Mouse (Mus musculus): ENCODE measurements at regions not wholly inside any gene's neighbourhood (a gene's known extent, or its start where the extent isn't known, plus 50 kb on each side); places are given as distances from the start of the nearest gene placed in this dataset.

- no peak overlapping the region for H3K9ac ChIP-seq (ENCODE audit: low read length)
- no peaks in the 10 kb centered on the region for H3K36me3 ChIP-seq (ENCODE audit: control insufficient read depth, insufficient read depth, low read length)
- H3K27ac ChIP-seq (ENCODE audit: low read depth): no peak overlapping the region
- no peaks in the 10 kb centered on the region for H3K27me3 ChIP-seq (replicated peaks; ENCODE audit: control insufficient read depth, insufficient read depth, low read length)
- H3K9me3 ChIP-seq (ENCODE audit: control insufficient read depth, low read length): no peaks in the 10 kb centered on the region
- ATAC-seq (replicated peaks; ENCODE audit: low FRiP score, low TSS enrichment, low read depth): no peak
- no peaks in the 10 kb centered on the region for H3K4me1 ChIP-seq (replicated peaks; ENCODE audit: control insufficient read depth, insufficient read depth, low read length)
- no peak overlapping the region for H3K4me2 ChIP-seq (ENCODE audit: low read length)
- no peak for DNase-seq (ENCODE audit: low spot score)
- H3K4me3 ChIP-seq (ENCODE audit: low read depth, low read length): no peak overlapping the region
- WGBS: 78% methylated on average over 2 of the region's 2 CpGs
Observed at GRCm38 (mm10) chr5:50688362-50688761, 629.6 kb upstream of the Adgra3 start.

GRCm38 (mm10) chr5:50683966-50684365 is 625.2 kb upstream of the Adgra3 start:
- no peak overlapping the region for H3K9ac ChIP-seq (ENCODE audit: low read length)
- H3K4me1 ChIP-seq (replicated peaks; ENCODE audit: control insufficient read depth, insufficient read depth, low read length): no peaks in the 10 kb centered on the region
- ATAC-seq (replicated peaks; ENCODE audit: low FRiP score, low TSS enrichment, low read depth): no peak
- no peaks in the 10 kb centered on the region for H3K27me3 ChIP-seq (replicated peaks; ENCODE audit: control insufficient read depth, insufficient read depth, low read length)
- DNase-seq (ENCODE audit: low spot score): no peak
- H3K9me3 ChIP-seq (ENCODE audit: control insufficient read depth, low read length): no peaks in the 10 kb centered on the region
- H3K27ac ChIP-seq (ENCODE audit: low read depth): no peak overlapping the region
- H3K4me2 ChIP-seq (ENCODE audit: low read length): no peak overlapping the region
- H3K36me3 ChIP-seq (ENCODE audit: control insufficient read depth, insufficient read depth, low read length): no peaks in the 10 kb centered on the region
- WGBS: 80% methylated on average over 5 of the region's 5 CpGs
- H3K4me3 ChIP-seq (ENCODE audit: low read depth, low read length): no peak overlapping the region

- no peaks in the 10 kb centered on the region for H3K27me3 ChIP-seq (replicated peaks; ENCODE audit: control insufficient read depth, insufficient read depth, low read length)
- no peak overlapping the region for H3K4me2 ChIP-seq (ENCODE audit: low read length)
- H3K4me3 ChIP-seq (ENCODE audit: low read depth, low read length): no peak overlapping the region
- H3K9me3 ChIP-seq (ENCODE audit: control insufficient read depth, low read length): no peaks in the 10 kb centered on the region
- no peak for DNase-seq (ENCODE audit: low spot score)
- no peaks in the 10 kb centered on the region for H3K36me3 ChIP-seq (ENCODE audit: control insufficient read depth, insufficient read depth, low read length)
- no peak overlapping the region for H3K27ac ChIP-seq (ENCODE audit: low read depth)
- no peak for ATAC-seq (replicated peaks; ENCODE audit: low FRiP score, low TSS enrichment, low read depth)
- no peaks in the 10 kb centered on the region for H3K4me1 ChIP-seq (replicated peaks; ENCODE audit: control insufficient read depth, insufficient read depth, low read length)
- H3K9ac ChIP-seq (ENCODE audit: low read length): no peak overlapping the region
Observed at GRCm38 (mm10) chr5:50636539-50636938, 577.7 kb upstream of the Adgra3 start.

- no peaks in the 10 kb centered on the region for H3K4me1 ChIP-seq (replicated peaks; ENCODE audit: control insufficient read depth, insufficient read depth, low read length)
- no peak for ATAC-seq (replicated peaks; ENCODE audit: low FRiP score, low TSS enrichment, low read depth)
- H3K36me3 ChIP-seq (ENCODE audit: control insufficient read depth, insufficient read depth, low read length): no peaks in the 10 kb centered on the region
- no peak overlapping the region for H3K9ac ChIP-seq (ENCODE audit: low read length)
- WGBS: 83% methylated on average over 6 of the region's 6 CpGs
- no peaks in the 10 kb centered on the region for H3K27me3 ChIP-seq (replicated peaks; ENCODE audit: control insufficient read depth, insufficient read depth, low read length)
- H3K4me2 ChIP-seq (ENCODE audit: low read length): no peak overlapping the region
- H3K4me3 ChIP-seq (ENCODE audit: low read depth, low read length): no peak overlapping the region
- H3K9me3 ChIP-seq (ENCODE audit: control insufficient read depth, low read length): no peaks in the 10 kb centered on the region
- no peak for DNase-seq (ENCODE audit: low spot score)
- no peak overlapping the region for H3K27ac ChIP-seq (ENCODE audit: low read depth)
Observed at GRCm38 (mm10) chr5:50626648-50627047, 567.8 kb upstream of the Adgra3 start.

GRCm38 (mm10) chr5:50624206-50624605 is 565.4 kb upstream of the Adgra3 start:
- Histone ChIP-seq H3K4me2 (ENCODE audit: low read length) (no peak overlapping the region), H3K27me3 (replicated peaks; ENCODE audit: control insufficient read depth, insufficient read depth, low read length) (no peaks in the 10 kb centered on the region), H3K9me3 (ENCODE audit: control insufficient read depth, low read length) (no peaks in the 10 kb centered on the region), H3K4me1 (replicated peaks; ENCODE audit: control insufficient read depth, insufficient read depth, low read length) (no peaks in the 10 kb centered on the region), H3K36me3 (ENCODE audit: control insufficient read depth, insufficient read depth, low read length) (no peaks in the 10 kb centered on the region), H3K27ac (ENCODE audit: low read depth) (no peak overlapping the region), H3K9ac (ENCODE audit: low read length) (no peak overlapping the region), H3K4me3 (ENCODE audit: low read depth, low read length) (no peak overlapping the region)
- DNase-seq (ENCODE audit: low spot score): no peak
- ATAC-seq (replicated peaks; ENCODE audit: low FRiP score, low TSS enrichment, low read depth): no peak
